Mouse (Mus musculus) forebrain, embryonic 15.5 days (tissue): ENCODE measurements around the gene Tet2. TPM values are rescaled to one million over a fixed set of nuclear protein-coding genes. Genes with fewer than 3 reads are reported as not detected.

Experiments used
- ATAC-seq: fragments of 200-750 bp; cut with Nextera tagmentation; replicated peaks from 2 replicates; pipeline ENCODE4 v1.8.0; 2017; ENCODE audit warnings: mild to moderate bottlenecking, moderate TSS enrichment, moderate library complexity
- H3K27ac ChIP-seq: fragments of 300-500 bp; sonication (generic); replicated peaks from 2 replicates; pipeline ENCODE4 v1.5.1; 2015; ENCODE audit warnings: mild to moderate bottlenecking, inconsistent platforms
- H3K27me3 ChIP-seq: fragments of 300-500 bp; sonication (generic); 2 replicates; pipeline ENCODE4 v1.6.1; 2015; ENCODE audit warnings: inconsistent platforms
- H3K36me3 ChIP-seq: fragments of 300-500 bp; sonication (generic); 2 replicates; pipeline ENCODE4 v1.6.1; 2015; ENCODE audit warnings: mild to moderate bottlenecking, inconsistent platforms
- H3K4me1 ChIP-seq: fragments of 300-500 bp; sonication (generic); 2 replicates; pipeline ENCODE4 v1.6.1; 2015; ENCODE audit warnings: inconsistent platforms
- H3K4me2 ChIP-seq: fragments of 300-500 bp; sonication (generic); replicated peaks from 2 replicates; pipeline ENCODE4 v1.6.1; 2015; ENCODE audit warnings: mild to moderate bottlenecking, inconsistent platforms
- H3K4me3 ChIP-seq: fragments of 300-500 bp; sonication (generic); 2 replicates; pipeline ENCODE4 v1.5.1; 2015; ENCODE audit warnings: mild to moderate bottlenecking, inconsistent platforms
- H3K9ac ChIP-seq: fragments of 300-500 bp; sonication (generic); replicated peaks from 2 replicates; pipeline ENCODE4 v1.6.1; 2015; ENCODE audit warnings: mild to moderate bottlenecking, inconsistent platforms
- H3K9me3 ChIP-seq: fragments of 300-500 bp; sonication (generic); 2 replicates; pipeline ENCODE4 v1.6.1; 2016; ENCODE audit warnings: inconsistent platforms
- WGBS: fragments of 180-500 bp; shearing (Covaris S2); methylation state at CpG from one replicate; pipeline ENCODE4 v1.1.7; 2015; ENCODE audit warnings: mixed read lengths; 5-methylcytosine and 5-hydroxymethylcytosine counted together
- polyA plus RNA-seq: library from polyadenylated mRNA; unstranded; fragments of >200 nt; fragmentation: Nextera tagmentation; extraction: Ambion mirVana; gene quantifications from 2 replicates; pipeline ENCODE4 v1.2.1, GENCODE M21; 2015

Tet2 gene
- polyA plus RNA-seq, 1 experiment from 2014 or later, result 18.0 TPM

- no peak overlapping the region for H3K4me2 ChIP-seq
- no peak for ATAC-seq
- WGBS, result 75% methylated on average over 3 of the region's 3 CpGs
Measured at GRCm38 (mm10) chr3:133530664-133531063, 14.3 kb downstream of the Tet2 start.

GRCm38 (mm10) chr3:133526119-133526723 is 18.7 kb downstream of the Tet2 start:
- Histone ChIP-seq H3K27ac (no peak overlapping the region), H3K9me3 (no peaks in the 10 kb centered on the region), H3K4me2 (no peak overlapping the region), H3K36me3 (no peaks in the 10 kb centered on the region), H3K4me1 (no peaks in the 10 kb centered on the region), H3K27me3 (no peaks in the 10 kb centered on the region), H3K4me3 (no peak overlapping the region), H3K9ac (no peak overlapping the region)
- WGBS, result 94% methylated on average over 4 of the region's 4 CpGs
- ATAC-seq, result no peak

More at GRCm38 (mm10) chr3:133530664-133531063, 14.3 kb downstream of the Tet2 start:
- Histone ChIP-seq H3K36me3 (no peaks in the 10 kb centered on the region), H3K27ac (no peak overlapping the region), H3K4me1 (peaks cover 8% of the 10 kb centered on the region), H3K9ac (no peak overlapping the region), H3K4me3 (no peak overlapping the region), H3K9me3 (no peaks in the 10 kb centered on the region), H3K27me3 (no peaks in the 10 kb centered on the region)

- 82% methylated on average over 1 of the region's 1 CpGs for WGBS
- Histone ChIP-seq H3K4me1 (no peaks in the 10 kb centered on the region), H3K27ac (no peak overlapping the region), H3K4me3 (no peak overlapping the region), H3K9me3 (no peaks in the 10 kb centered on the region), H3K4me2 (no peak overlapping the region), H3K27me3 (no peaks in the 10 kb centered on the region), H3K36me3 (no peaks in the 10 kb centered on the region), H3K9ac (no peak overlapping the region)
- no peak for ATAC-seq
Measured at GRCm38 (mm10) chr3:133525578-133525977, 19.4 kb downstream of the Tet2 start.

GRCm38 (mm10) chr3:133524341-133525050 is 20.4 kb downstream of the Tet2 start:
- H3K4me3 ChIP-seq, result no peak overlapping the region
- no peaks in the 10 kb centered on the region for H3K36me3 ChIP-seq
- no peaks in the 10 kb centered on the region for H3K9me3 ChIP-seq
- no peaks in the 10 kb centered on the region for H3K27me3 ChIP-seq
- H3K4me2 ChIP-seq, result no peak overlapping the region
- H3K9ac ChIP-seq, result no peak overlapping the region
- WGBS, result 89% methylated on average over 4 of the region's 4 CpGs
- ATAC-seq, result no peak
- H3K4me1 ChIP-seq, result no peaks in the 10 kb centered on the region
- H3K27ac ChIP-seq, result no peak overlapping the region

GRCm38 (mm10) chr3:133523191-133523590 is 21.7 kb downstream of the Tet2 start:
- WGBS, result 91% methylated on average over 6 of the region's 6 CpGs
- H3K9me3 ChIP-seq, result no peaks in the 10 kb centered on the region

GRCm38 (mm10) chr3:133522289-133522688 is 22.6 kb downstream of the Tet2 start:
- Histone ChIP-seq H3K9me3 (no peaks in the 10 kb centered on the region), H3K9ac (no peak overlapping the region), H3K36me3 (no peaks in the 10 kb centered on the region), H3K4me3 (no peak overlapping the region), H3K4me1 (peaks cover 1% of the 10 kb centered on the region; the same call in 1 of the 2 replicates), H3K27ac (no peak overlapping the region), H3K4me2 (no peak overlapping the region), H3K27me3 (no peaks in the 10 kb centered on the region)
- 68% methylated on average over 7 of the region's 7 CpGs for WGBS
- ATAC-seq, result no peak

More at GRCm38 (mm10) chr3:133523191-133523590, 21.7 kb downstream of the Tet2 start:
- no peak for ATAC-seq
- Histone ChIP-seq H3K27me3 (no peaks in the 10 kb centered on the region), H3K9ac (no peak overlapping the region), H3K4me2 (no peak overlapping the region), H3K27ac (no peak overlapping the region), H3K4me3 (no peak overlapping the region), H3K4me1 (no peaks in the 10 kb centered on the region), H3K36me3 (no peaks in the 10 kb centered on the region)

GRCm38 (mm10) chr3:133518801-133519200 is 26.1 kb downstream of the Tet2 start:
- H3K9me3 ChIP-seq, result no peaks in the 10 kb centered on the region
- no peak overlapping the region for H3K4me2 ChIP-seq
- H3K27me3 ChIP-seq, result no peaks in the 10 kb centered on the region
- H3K4me1 ChIP-seq, result peaks cover 8% of the 10 kb centered on the region
- H3K27ac ChIP-seq, result no peak overlapping the region
- H3K9ac ChIP-seq, result no peak overlapping the region
- 84% methylated on average over 3 of the region's 3 CpGs for WGBS
- H3K4me3 ChIP-seq, result no peak overlapping the region
- no peak for ATAC-seq
- peaks cover 3% of the 10 kb centered on the region; the same call in 1 of the 2 replicates for H3K36me3 ChIP-seq

- H3K4me1 ChIP-seq, result peaks cover 8% of the 10 kb centered on the region
- H3K9ac ChIP-seq, result no peak overlapping the region
- H3K4me3 ChIP-seq, result no peak overlapping the region
- H3K9me3 ChIP-seq, result no peaks in the 10 kb centered on the region
- 92% methylated on average over 6 of the region's 6 CpGs for WGBS
- peaks cover 3% of the 10 kb centered on the region; the same call in 1 of the 2 replicates for H3K36me3 ChIP-seq
- no peak overlapping the region for H3K27ac ChIP-seq
- no peaks in the 10 kb centered on the region for H3K27me3 ChIP-seq
- ATAC-seq, result no peak
- H3K4me2 ChIP-seq, result no peak overlapping the region
Measured at GRCm38 (mm10) chr3:133518116-133518515, 26.8 kb downstream of the Tet2 start.

GRCm38 (mm10) chr3:133517406-133517805 is 27.5 kb downstream of the Tet2 start:
- WGBS, result 82% methylated on average over 6 of the region's 6 CpGs
- Histone ChIP-seq H3K4me3 (no peak overlapping the region), H3K4me1 (peaks cover 8% of the 10 kb centered on the region), H3K27ac (no peak overlapping the region), H3K27me3 (no peaks in the 10 kb centered on the region), H3K9me3 (no peaks in the 10 kb centered on the region), H3K4me2 (no peak overlapping the region), H3K9ac (no peak overlapping the region), H3K36me3 (peaks cover 3% of the 10 kb centered on the region; the same call in 1 of the 2 replicates)
- no peak for ATAC-seq

- Histone ChIP-seq H3K36me3 (peaks cover 9% of the 10 kb centered on the region; the same call in 1 of the 2 replicates), H3K4me2 (no peak overlapping the region), H3K9ac (no peak overlapping the region), H3K4me1 (peaks cover 8% of the 10 kb centered on the region), H3K4me3 (no peak overlapping the region), H3K27me3 (no peaks in the 10 kb centered on the region), H3K27ac (no peak overlapping the region), H3K9me3 (no peaks in the 10 kb centered on the region)
- ATAC-seq, result peak; percentile 46; the same call in 1 of the 2 replicates
- 39% methylated on average over 6 of the region's 6 CpGs for WGBS
Measured at GRCm38 (mm10) chr3:133516137-133516536, 28.8 kb downstream of the Tet2 start.

- Histone ChIP-seq H3K4me1 (peaks cover 8% of the 10 kb centered on the region), H3K9me3 (no peaks in the 10 kb centered on the region), H3K4me3 (no peak overlapping the region), H3K4me2 (no peak overlapping the region), H3K36me3 (peaks cover 9% of the 10 kb centered on the region; the same call in 1 of the 2 replicates), H3K9ac (no peak overlapping the region), H3K27me3 (no peaks in the 10 kb centered on the region), H3K27ac (no peak overlapping the region)
- no peak for ATAC-seq
- 95% methylated on average over 8 of the region's 8 CpGs for WGBS
Measured at GRCm38 (mm10) chr3:133515204-133515969, 29.6 kb downstream of the Tet2 start.

- no peak overlapping the region for H3K27ac ChIP-seq
- no peak for ATAC-seq
- no peak overlapping the region for H3K4me2 ChIP-seq
- H3K9me3 ChIP-seq, result no peaks in the 10 kb centered on the region
- peaks cover 9% of the 10 kb centered on the region; the same call in 1 of the 2 replicates for H3K36me3 ChIP-seq
- WGBS, result 98% methylated on average over 12 of the region's 12 CpGs
- H3K9ac ChIP-seq, result no peak overlapping the region
- H3K4me3 ChIP-seq, result no peak overlapping the region
- H3K27me3 ChIP-seq, result no peaks in the 10 kb centered on the region
- H3K4me1 ChIP-seq, result peaks cover 8% of the 10 kb centered on the region
Measured at GRCm38 (mm10) chr3:133514290-133514689, 30.6 kb downstream of the Tet2 start.
